Mouse (Mus musculus): Measurements from ENCODE around the gene Vmn2r124. TPM values are rescaled to one million over a fixed set of nuclear protein-coding genes. Genes with fewer than 3 reads are reported as not detected.
"Not testable (repeated sequence)": the region's sequence is repeated elsewhere in the genome, so short reads cannot be mapped to it uniquely, and the experiment has no call there.

Gene Vmn2r124
- total RNA-seq (2021): under 1 TPM in 1 of 2 experiments, not detected in 1; 0.08 TPM

- no peak for DNase-seq
Observed at GRCm38 (mm10) chr17:18049124-18049523, at the start of gene Vmn2r124. Gene Vmn2r124, plus strand, starts transcription at chr17:18049424.

- DNase-seq: no peak
Observed at GRCm38 (mm10) chr17:18004752-18005151, 44.5 kb upstream of the Vmn2r124 start.

GRCm38 (mm10) chr17:18021433-18021832 is 27.8 kb upstream of the Vmn2r124 start, which contains the start of gene Fpr-rs4:
Gene Fpr-rs4, plus strand, starts transcription at chr17:18021733.
- DNase-seq: no peak

- DNase-seq: not testable (repeated sequence)
Observed at GRCm38 (mm10) chr17:18084716-18085115, 35.5 kb downstream of the Vmn2r124 start, which contains the start of gene Vmn2r91. Gene Vmn2r91, plus strand, starts transcription at chr17:18085016.

- DNase-seq: not testable (repeated sequence)
Observed at GRCm38 (mm10) chr17:18095626-18096025, 46.4 kb downstream of the Vmn2r124 start.

- not testable (repeated sequence) for DNase-seq
Observed at GRCm38 (mm10) chr17:18102265-18102664, 53.0 kb downstream of the Vmn2r124 start.

Other genes with a start within 250 kb of the Vmn2r124 start
- gene Spaca6, start 222.3 kb upstream of the Vmn2r124 start, total RNA-seq (2021): 10 to 100 TPM; 89.5 to 99.7 TPM
- gene Has1, start 194.2 kb upstream of the Vmn2r124 start, total RNA-seq (2021): under 1 TPM; 0.32 to 0.61 TPM
- not detected for gene Fpr1, start 165.5 kb upstream of the Vmn2r124 start, total RNA-seq (2021)
- gene Fpr2, start 161.6 kb upstream of the Vmn2r124 start, total RNA-seq (2021): not detected
- not detected for gene Fpr3, start 161.6 kb upstream of the Vmn2r124 start, total RNA-seq (2021)
- not detected for gene Fpr-rs4, start 27.7 kb upstream of the Vmn2r124 start, total RNA-seq (2021)
- gene Vmn2r91, start 35.6 kb downstream of the Vmn2r124 start, total RNA-seq (2021): not detected
- not detected for gene Vmn2r92, start 102.5 kb downstream of the Vmn2r124 start, total RNA-seq (2021)
- gene Vmn2r94, start 228.3 kb downstream of the Vmn2r124 start, total RNA-seq (2021): not detected
- gene Vmn2r93, start 248.7 kb downstream of the Vmn2r124 start, total RNA-seq (2021): not detected

All from layer of hippocampus, postnatal 36 days (tissue).